Mouse (Mus musculus) liver, embryonic 14.5 days (tissue): ENCODE results near the gene Dnajc5g.

Source experiments
- CTCF ChIP-seq: IDR thresholded peaks from 2 replicates; pipeline ENCODE4 v1.5.1; 2016; ENCODE audit warnings: antibody characterized with exemption, low read depth, control low read depth
- EP300 ChIP-seq: IDR thresholded peaks from 2 replicates; pipeline ENCODE4 v1.6.1; 2016; ENCODE audit warnings: antibody characterized with exemption, low read depth

- TF ChIP-seq CTCF (no peak), EP300 (no peak)
These were observed 47.5 kb downstream of the Dnajc5g start for GRCm38 (mm10) chr5:31153516-31154151.
